In genomic region chr9:107522400-107522711, GRCm38 (mm10) we compare ENCODE assay signal across 10 mouse cellular contexts. TPM values are rescaled to one million over a fixed set of nuclear protein-coding genes. Genes with fewer than 3 reads are reported as not detected.
DNase-seq lines count a peak whose midpoint lies in the region; ATAC-seq lines count a peak whose summit lies in the region.
"Had no signal": no experiment of that assay in that cellular context is flagged by ENCODE, and none has a peak within 500 bp of the region (broad histone marks: within the 10 kb centered on the region; RNA-seq: fewer than 3 reads in every experiment).

No protein-coding gene starts in this region.

- H3K4me2 ChIP-seq in heart, embryonic 11.5 days, result peak overlapping the region; percentile 53
- H3K4me2 ChIP-seq in liver, embryonic 12.5 days, result peak overlapping the region; percentile 48

- no peak for DNase-seq in heart, adult 18-20 months
- DNase-seq in ovary, postnatal 36 days (ENCODE audit: low spot score), result peak; percentile 42
- DNase-seq in ovary, adult 18-20 months (ENCODE audit: low spot score), result no peak
- DNase-seq in layer of hippocampus, postnatal 14 days (ENCODE audit: low spot score in 2 of 2), result no peak
- DNase-seq in gastrocnemius, postnatal 25 days, result no peak
- DNase-seq in adipocyte (ENCODE audit: low spot score), result no peak
- DNase-seq: cerebellum, postnatal 14 days; gastrocnemius, postnatal 10 days had no signal

- peaks cover 15% of the 10 kb centered on the region; the same call in 1 of the 2 replicates for H3K4me1 ChIP-seq in heart, embryonic 11.5 days (ENCODE audit: control insufficient read depth, insufficient read depth, low read length)
- H3K4me1 ChIP-seq in liver, embryonic 12.5 days, result peaks cover 25% of the 10 kb centered on the region

- H3K9ac ChIP-seq in heart, embryonic 11.5 days (ENCODE audit: low read depth, low read length), result peak overlapping the region; percentile 49; the same call in 1 of the 2 replicates
- H3K9ac ChIP-seq in liver, embryonic 12.5 days, result no peak overlapping the region

- WGBS in heart, embryonic 11.5 days (ENCODE audit: insufficient replicate concordance), result 38% methylated on average over 2 of the region's 2 CpGs
- WGBS in liver, embryonic 12.5 days (ENCODE audit: insufficient replicate concordance), result 64% methylated on average over 2 of the region's 2 CpGs

- no peaks in the 10 kb centered on the region for H3K36me3 ChIP-seq in heart, embryonic 11.5 days (ENCODE audit: control insufficient read depth, insufficient read depth, low read length)
- no peaks in the 10 kb centered on the region for H3K36me3 ChIP-seq in liver, embryonic 12.5 days

- peaks cover 25% of the 10 kb centered on the region for H3K27me3 ChIP-seq in heart, embryonic 11.5 days (ENCODE audit: control insufficient read depth, insufficient read depth, low read length)
- H3K27me3 ChIP-seq in liver, embryonic 12.5 days (replicated peaks), result peaks cover 76% of the 10 kb centered on the region

- no peak overlapping the region for H3K4me3 ChIP-seq in heart, embryonic 11.5 days (ENCODE audit: low read depth, low read length)
- no peak overlapping the region for H3K4me3 ChIP-seq in liver, embryonic 12.5 days

- ATAC-seq in heart, embryonic 11.5 days (replicated peaks; ENCODE audit: insufficient number of reproducible peaks, low FRiP score, low TSS enrichment), result no peak
- ATAC-seq in liver, embryonic 12.5 days, result no peak

- no peaks in the 10 kb centered on the region for H3K9me3 ChIP-seq in heart, embryonic 11.5 days (replicated peaks; ENCODE audit: control insufficient read depth, low read length)
- no peaks in the 10 kb centered on the region for H3K9me3 ChIP-seq in liver, embryonic 12.5 days (replicated peaks)

- H3K27ac ChIP-seq in heart, embryonic 11.5 days (ENCODE audit: low read depth, low read length), result peak overlapping the region; percentile 24; the same call in 1 of the 2 replicates
- no peak overlapping the region for H3K27ac ChIP-seq in liver, embryonic 12.5 days

RNA-seq across cellular contexts. Expression of gene Tmem115, which starts 11.4 kb away (rescaled TPM):
- polyA plus RNA-seq in heart, embryonic 11.5 days (2014; fragmentation: Nextera tagmentation; extraction: Ambion mirVana), result 37.0 and 40.6 TPM in 2 replicates
- total RNA-seq in heart, adult 18-20 months (2021), result 10 to 100 TPM; 22.2 to 22.3 TPM
- polyA plus RNA-seq in liver, embryonic 12.5 days (2016; fragmentation: Nextera tagmentation; extraction: Ambion mirVana), result 25.9 and 26.4 TPM in 2 replicates
- 10 to 100 TPM; 33.3 to 38.1 TPM for total RNA-seq in layer of hippocampus, postnatal 14 days (2021)
- 10 to 100 TPM; 14.8 to 15.2 TPM for total RNA-seq in gastrocnemius, postnatal 25 days (2021)

RNA-seq across cellular contexts. Expression of gene Cyb561d2, which starts 19.6 kb away (rescaled TPM):
- polyA plus RNA-seq in heart, embryonic 11.5 days (2014; fragmentation: Nextera tagmentation; extraction: Ambion mirVana), result 16.6 and 21.9 TPM in 2 replicates
- 1 to 10 TPM; 4.2 to 4.6 TPM for total RNA-seq in heart, adult 18-20 months (2021)
- 18.5 and 19.5 TPM in 2 replicates for polyA plus RNA-seq in liver, embryonic 12.5 days (2016; fragmentation: Nextera tagmentation; extraction: Ambion mirVana)
- 10 to 100 TPM; 16.7 to 17.8 TPM for total RNA-seq in layer of hippocampus, postnatal 14 days (2021)
- total RNA-seq in gastrocnemius, postnatal 25 days (2021), result 1 to 10 TPM; 2.0 TPM

RNA-seq across cellular contexts. Expression of gene Nprl2, which starts 19.7 kb away (rescaled TPM):
- polyA plus RNA-seq in heart, embryonic 11.5 days (2014; fragmentation: Nextera tagmentation; extraction: Ambion mirVana), result 26.8 TPM in 2 replicates
- 10 to 100 TPM; 20.4 to 21.0 TPM for total RNA-seq in heart, adult 18-20 months (2021)
- 15.3 and 16.0 TPM in 2 replicates for polyA plus RNA-seq in liver, embryonic 12.5 days (2016; fragmentation: Nextera tagmentation; extraction: Ambion mirVana)
- 10 to 100 TPM; 28.7 to 34.5 TPM for total RNA-seq in layer of hippocampus, postnatal 14 days (2021)
- 10 to 100 TPM in 1 of 2 experiments, 1 to 10 TPM in 1; 9.5 to 10.2 TPM for total RNA-seq in gastrocnemius, postnatal 25 days (2021)

RNA-seq across cellular contexts. Expression of gene Zmynd10, which starts 24.7 kb away (rescaled TPM):
- polyA plus RNA-seq in heart, embryonic 11.5 days (2014; fragmentation: Nextera tagmentation; extraction: Ambion mirVana), result not detected in 2 replicates
- under 1 TPM in 1 of 2 experiments, not detected in 1; 0.62 TPM for total RNA-seq in heart, adult 18-20 months (2021)
- polyA plus RNA-seq in liver, embryonic 12.5 days (2016; fragmentation: Nextera tagmentation; extraction: Ambion mirVana), result not detected in 2 replicates
- total RNA-seq in layer of hippocampus, postnatal 14 days (2021), result 1 to 10 TPM; 2.0 to 3.7 TPM
- total RNA-seq in gastrocnemius, postnatal 25 days (2021), result not detected

RNA-seq across cellular contexts. Expression of gene Rassf1, which starts 29.0 kb away (rescaled TPM):
- polyA plus RNA-seq in heart, embryonic 11.5 days (2014; fragmentation: Nextera tagmentation; extraction: Ambion mirVana), result 38.9 and 45.7 TPM in 2 replicates
- total RNA-seq in heart, adult 18-20 months (2021), result 10 to 100 TPM; 15.1 TPM
- 22.2 and 24.8 TPM in 2 replicates for polyA plus RNA-seq in liver, embryonic 12.5 days (2016; fragmentation: Nextera tagmentation; extraction: Ambion mirVana)
- total RNA-seq in layer of hippocampus, postnatal 14 days (2021), result 10 to 100 TPM; 14.5 to 16.0 TPM
- 10 to 100 TPM; 10.8 to 12.5 TPM for total RNA-seq in gastrocnemius, postnatal 25 days (2021)
